Mouse (Mus musculus) cerebellum, postnatal 10 days (tissue): ENCODE measurements around the gene Hoxb4.
A peak's percentile ranks its signal among the peaks of the same experiment; 100 is the strongest.

Experiments
- DNase-seq, 2 experiments: peaks; one replicate each; pipeline ENCODE4 v3.0.0; 2021; ENCODE audit warnings: mixed read lengths in 2 of 2

Gene Hoxb4

GRCm38 (mm10) chr11:96300354-96301063, 17.6 kb upstream of the Hoxb4 start:
- no peak for DNase-seq

- no peak for DNase-seq
Measured at GRCm38 (mm10) chr11:96301064-96301431, 17.0 kb upstream of the Hoxb4 start.

GRCm38 (mm10) chr11:96301837-96302236, 16.2 kb upstream of the Hoxb4 start:
- peak in 1 of 2 experiments; percentile 57 for DNase-seq

- DNase-seq = no peak
Measured at GRCm38 (mm10) chr11:96302381-96303150, 15.5 kb upstream of the Hoxb4 start.

- DNase-seq = peak; percentile 78 to 80
Measured at GRCm38 (mm10) chr11:96303151-96304099, 14.6 kb upstream of the Hoxb4 start, which contains the start of gene Hoxb5. Hoxb5 (plus strand) TSS chr11:96303336.

- DNase-seq = no peak
Measured at GRCm38 (mm10) chr11:96304381-96305195, 13.5 kb upstream of the Hoxb4 start.

GRCm38 (mm10) chr11:96305505-96306182, 12.4 kb upstream of the Hoxb4 start:
- DNase-seq = no peak

GRCm38 (mm10) chr11:96306183-96306907, 11.7 kb upstream of the Hoxb4 start:
- DNase-seq = no peak

- no peak for DNase-seq
Measured at GRCm38 (mm10) chr11:96306908-96307269, 11.2 kb upstream of the Hoxb4 start.

GRCm38 (mm10) chr11:96308763-96309162, 9.3 kb upstream of the Hoxb4 start:
- DNase-seq = no peak

- DNase-seq = no peak
Measured at GRCm38 (mm10) chr11:96309288-96309687, 8.8 kb upstream of the Hoxb4 start.

GRCm38 (mm10) chr11:96310183-96310938, 7.7 kb upstream of the Hoxb4 start:
- no peak for DNase-seq

- no peak for DNase-seq
Measured at GRCm38 (mm10) chr11:96311097-96311496, 7.0 kb upstream of the Hoxb4 start.

GRCm38 (mm10) chr11:96311520-96312417, 6.3 kb upstream of the Hoxb4 start:
- peak; percentile 69 to 72 for DNase-seq

GRCm38 (mm10) chr11:96313134-96313533, 4.9 kb upstream of the Hoxb4 start:
- no peak for DNase-seq

GRCm38 (mm10) chr11:96313806-96314428, 4.2 kb upstream of the Hoxb4 start:
- DNase-seq = no peak

- DNase-seq = no peak
Measured at GRCm38 (mm10) chr11:96314671-96315343, 3.3 kb upstream of the Hoxb4 start.

- DNase-seq = no peak
Measured at GRCm38 (mm10) chr11:96315344-96315681, 2.8 kb upstream of the Hoxb4 start.
